Mouse (Mus musculus) frontal cortex, postnatal 14 days (tissue): ENCODE measurements at regions not wholly inside any gene's neighbourhood (a gene's known extent, or its start where the extent isn't known, plus 50 kb on each side); places are given as distances from the start of the nearest gene placed in this dataset.

Source experiments
- DNase-seq, 2 experiments: peaks; one replicate each; pipeline ENCODE4 v3.0.0; 2022; ENCODE audit warnings: low spot score in 2 of 2

DNA sequence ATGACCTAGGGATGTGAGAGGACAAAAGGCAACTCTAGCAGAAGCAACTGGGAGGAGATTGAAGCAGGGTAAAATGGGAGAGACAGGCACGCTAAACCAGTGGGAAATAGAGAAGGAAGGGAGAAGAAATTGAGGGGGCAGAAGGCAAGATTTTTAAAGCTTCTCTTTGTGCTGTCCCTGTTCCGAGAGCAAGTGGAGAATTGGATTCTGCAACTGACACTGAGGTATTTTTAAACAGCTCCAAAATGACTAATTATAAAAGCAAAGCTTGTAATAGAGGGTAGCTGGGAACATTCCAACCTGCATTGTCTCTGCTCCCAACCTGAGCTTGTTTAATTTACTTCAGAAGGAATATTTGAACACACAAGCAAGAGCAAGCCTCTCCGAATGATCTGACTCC lies 460.7 kb upstream of the Mgmt start:
- no peak for DNase-seq

DNA sequence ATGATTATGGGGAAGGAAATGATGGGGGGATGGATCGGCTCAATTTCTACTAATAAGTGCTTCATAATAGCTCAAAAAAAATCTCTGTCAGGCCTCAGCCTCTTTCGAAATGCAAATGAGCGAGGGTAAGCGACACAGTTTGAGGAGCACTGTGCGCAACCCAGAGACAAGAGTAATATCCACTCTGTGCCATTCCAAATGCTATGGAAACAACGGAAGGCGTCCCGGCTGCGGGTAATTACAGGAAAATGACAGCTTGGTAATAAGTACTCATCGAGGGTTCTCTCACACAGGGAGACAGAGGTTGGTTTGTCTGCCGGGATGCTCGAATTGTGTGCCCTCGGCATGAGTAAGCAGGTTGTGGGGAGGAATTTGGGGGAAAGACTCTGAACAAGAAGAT lies 459.9 kb upstream of the Mgmt start:
- no peak for DNase-seq

DNA sequence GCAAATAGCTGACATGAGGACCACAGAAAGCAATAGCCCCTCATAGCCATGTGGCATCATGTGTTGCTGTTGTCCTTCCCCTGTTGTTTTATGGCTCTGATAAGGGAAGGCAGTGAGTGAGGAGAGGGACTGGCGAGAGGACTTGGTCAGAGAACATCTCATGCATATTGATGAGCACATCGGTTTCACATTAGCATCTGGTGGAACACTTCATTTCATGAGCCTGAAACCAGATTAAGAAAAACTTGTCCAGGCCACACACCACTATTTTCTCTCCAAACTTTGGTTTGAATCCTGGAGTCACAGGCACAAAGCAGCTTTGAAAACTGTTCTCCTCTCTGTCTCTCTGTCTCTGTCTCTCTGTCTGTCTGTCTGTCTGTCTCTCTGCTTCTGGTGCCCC lies 451.0 kb upstream of the Mgmt start:
- no peak for DNase-seq

DNA sequence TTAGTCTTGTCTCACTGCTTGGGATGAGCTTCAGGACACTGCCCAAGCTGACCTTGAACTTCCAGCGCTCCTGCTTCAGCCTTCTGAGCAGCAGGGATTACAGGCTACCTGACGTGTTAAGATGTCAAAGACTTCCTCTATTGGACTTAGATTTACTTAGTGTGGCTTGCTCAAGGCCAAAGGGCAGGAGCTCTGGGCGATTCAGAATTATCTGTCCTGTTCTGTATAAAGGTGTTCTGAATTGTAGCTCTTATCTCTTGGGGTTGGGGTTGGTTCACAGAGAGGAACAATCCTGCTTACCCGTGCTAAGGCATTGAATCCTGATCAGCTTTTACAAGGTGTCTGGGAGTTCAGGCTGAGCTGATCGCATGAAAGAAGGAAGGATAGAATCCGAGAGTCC lies 449.3 kb upstream of the Mgmt start:
- no peak for DNase-seq

DNA sequence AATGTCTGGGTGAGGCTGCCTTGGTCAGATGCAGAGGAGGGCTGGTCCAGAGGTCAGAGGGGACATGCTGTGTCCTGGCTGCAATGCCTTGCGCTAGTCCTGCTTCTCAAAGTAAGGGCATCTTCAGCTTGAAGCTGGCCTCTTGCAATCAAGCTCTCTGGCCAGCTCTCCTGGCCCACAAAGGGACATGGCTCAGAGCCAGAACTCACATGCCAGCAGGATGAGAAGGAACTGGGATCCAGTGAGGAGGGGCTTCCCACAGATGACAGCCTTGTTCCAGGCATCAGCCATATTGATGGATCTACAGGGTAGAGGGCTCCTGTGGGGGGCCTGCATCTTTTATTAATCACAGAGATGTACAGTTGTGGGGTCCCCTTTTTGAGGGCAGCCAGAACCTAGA lies 445.1 kb upstream of the Mgmt start:
- no peak for DNase-seq

DNA sequence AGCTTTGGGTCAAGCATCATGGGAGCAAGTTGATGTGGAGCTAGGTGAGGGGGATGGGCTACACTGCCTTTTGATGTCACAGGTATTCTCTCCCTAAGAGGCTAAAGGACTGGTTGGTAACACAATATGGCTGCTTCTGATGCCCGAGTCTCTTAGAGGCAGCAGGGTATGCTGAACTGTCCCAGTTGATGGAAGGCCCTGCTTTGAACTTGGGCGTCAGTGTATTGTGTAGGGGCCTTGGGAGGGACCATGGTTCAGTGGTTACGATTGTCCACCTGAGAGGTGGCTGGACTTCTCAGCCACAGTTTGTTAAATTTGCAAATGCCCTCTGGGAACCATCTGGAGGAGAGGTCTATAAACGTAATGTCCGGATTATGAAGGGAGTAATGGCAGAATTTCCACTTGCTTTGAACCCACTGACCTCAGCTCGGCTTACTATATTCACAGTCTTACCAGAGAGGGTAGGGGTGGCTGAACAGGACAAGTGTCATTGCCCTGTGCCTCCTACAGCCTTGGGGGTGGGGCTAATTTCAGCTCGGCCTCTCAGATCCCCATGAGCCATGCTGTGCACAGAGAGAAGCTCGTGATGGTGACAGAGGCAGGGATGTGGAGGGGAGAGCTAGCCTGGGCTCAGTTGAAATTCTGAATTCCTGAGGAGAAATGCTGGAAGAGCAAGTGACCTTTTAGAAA lies 442.6 kb upstream of the Mgmt start:
- DNase-seq: no peak

DNA sequence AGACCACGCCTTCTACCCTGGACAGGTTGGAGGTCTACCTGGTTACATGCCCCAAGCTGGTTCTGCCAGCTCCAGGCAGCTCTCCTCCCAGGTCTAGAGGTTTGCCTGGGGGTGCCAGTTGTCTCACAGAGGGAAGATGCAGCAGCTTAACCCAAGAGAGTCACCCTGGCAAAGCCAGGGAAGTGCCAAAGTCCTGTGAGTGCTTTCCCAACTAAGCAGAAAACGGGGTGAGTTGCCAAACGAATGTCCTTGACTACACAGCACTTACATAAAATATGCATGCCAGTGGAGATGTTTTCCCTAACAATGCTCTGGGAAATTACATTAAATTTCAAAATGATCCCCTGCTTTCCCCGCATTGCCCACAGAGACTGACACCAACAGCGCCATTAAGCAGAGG lies 441.9 kb upstream of the Mgmt start:
- DNase-seq: no peak

DNA sequence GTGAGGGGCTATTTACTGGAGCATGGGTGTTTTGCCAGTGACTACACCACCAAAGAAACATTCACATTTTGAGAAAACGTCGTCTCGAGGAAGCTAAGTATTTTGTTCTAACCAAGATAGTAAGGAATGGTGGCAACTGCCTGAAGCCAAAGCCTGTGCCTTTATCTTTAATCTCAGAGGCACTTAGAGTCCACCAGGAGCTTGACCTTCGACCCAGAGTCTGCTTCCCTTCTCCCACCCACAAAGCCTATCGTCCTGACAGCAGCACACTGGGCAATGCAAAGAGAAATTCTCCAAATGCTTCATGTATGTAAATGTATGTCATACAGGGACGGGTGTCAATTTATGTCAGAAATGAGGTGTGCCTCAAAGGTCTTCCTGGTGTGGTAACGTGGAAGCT lies 437.2 kb upstream of the Mgmt start:
- DNase-seq: no peak

DNA sequence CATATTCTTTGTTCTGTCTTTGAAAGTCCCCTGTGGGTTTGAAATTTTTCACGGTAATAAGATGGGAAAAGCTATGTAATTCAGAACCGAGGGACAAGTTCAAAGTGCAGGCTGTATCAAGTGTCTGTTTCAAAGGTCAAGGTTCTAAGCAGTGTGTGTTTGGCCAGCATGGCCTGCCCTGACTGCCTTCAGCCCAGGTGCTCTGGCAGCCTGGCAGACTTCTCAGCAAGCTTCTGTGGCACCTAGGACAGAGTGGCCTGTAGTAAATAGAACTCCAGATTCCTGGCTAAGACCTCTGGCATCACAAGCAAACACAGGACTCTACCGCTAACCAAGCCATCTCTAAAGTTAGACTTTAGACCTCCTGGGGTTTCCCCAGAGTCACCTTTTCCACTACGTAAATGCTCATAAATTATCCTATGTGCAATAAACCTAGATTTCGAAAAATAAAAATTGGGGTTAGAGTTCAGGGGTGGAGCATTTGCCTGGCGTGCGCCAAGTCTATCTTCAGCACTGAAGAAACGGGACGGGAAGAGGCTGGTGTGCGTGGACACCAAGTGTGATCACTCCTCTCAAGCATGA lies 436.5 kb upstream of the Mgmt start:
- DNase-seq: no peak

DNA sequence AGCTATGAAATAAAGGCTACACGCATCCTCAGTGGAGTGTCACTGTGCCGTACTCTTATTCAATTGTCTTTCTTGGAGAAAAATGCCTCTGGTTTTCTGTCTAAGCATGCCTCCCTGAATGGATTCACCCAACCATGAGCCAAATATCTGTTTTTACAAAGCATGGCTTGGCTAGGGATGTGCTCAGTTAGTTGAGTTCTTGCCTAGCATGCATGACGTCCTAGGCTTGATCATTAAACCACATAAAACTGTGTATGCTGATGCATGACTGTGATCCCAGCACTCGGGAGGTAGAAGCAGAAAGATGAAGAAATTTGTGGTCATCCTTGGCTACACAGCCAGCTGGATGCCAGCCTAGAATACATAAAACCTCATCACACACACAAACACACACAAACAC lies 417.3 kb upstream of the Mgmt start:
- DNase-seq: no peak

DNA sequence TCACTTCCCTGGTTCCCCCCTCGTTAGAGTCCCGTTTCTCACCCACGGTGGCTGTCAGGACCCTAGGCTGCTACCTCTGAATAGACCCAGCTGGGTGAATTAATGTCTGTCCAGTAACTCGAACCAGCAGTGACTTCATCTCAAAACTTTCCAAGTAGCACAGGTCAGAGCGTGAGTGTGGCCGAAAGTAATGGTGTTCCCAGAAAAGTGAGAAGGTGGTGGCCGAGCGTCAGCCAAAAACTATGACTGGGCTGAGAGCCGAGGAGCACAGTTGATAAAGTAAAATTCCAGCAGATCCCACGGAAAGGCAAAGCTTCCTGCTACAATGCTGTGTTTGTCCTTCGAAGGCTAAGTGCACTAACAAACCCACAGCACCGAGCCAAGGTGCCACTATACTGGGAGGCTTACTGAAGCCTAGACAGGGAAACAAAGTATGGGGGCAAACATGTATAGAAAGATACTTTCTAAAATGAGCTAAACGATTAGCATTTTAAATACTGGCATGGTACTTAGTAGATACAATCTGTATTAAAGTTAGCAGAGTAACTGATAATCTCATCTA lies 413.7 kb upstream of the Mgmt start:
- no peak for DNase-seq

DNA sequence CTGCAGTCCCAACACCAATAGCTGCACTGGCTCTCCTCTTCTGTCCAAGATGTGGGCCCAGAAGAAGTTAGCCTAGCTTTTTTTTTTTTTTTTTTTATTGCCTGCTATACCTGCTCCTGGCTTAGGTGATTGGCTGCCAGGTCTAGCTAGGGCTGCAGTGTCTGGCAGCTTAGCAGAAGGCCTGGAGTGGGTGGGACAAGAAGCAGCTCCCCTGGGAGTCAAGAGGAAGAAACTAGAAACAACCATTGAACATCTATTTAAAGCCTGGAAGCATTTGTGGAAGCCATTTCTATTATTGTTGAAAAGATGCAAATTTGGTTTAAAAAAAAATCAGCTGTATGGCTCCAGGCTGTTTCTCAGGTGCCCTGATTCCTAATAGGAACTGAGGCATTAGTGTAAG lies 411.2 kb upstream of the Mgmt start:
- DNase-seq: no peak

DNA sequence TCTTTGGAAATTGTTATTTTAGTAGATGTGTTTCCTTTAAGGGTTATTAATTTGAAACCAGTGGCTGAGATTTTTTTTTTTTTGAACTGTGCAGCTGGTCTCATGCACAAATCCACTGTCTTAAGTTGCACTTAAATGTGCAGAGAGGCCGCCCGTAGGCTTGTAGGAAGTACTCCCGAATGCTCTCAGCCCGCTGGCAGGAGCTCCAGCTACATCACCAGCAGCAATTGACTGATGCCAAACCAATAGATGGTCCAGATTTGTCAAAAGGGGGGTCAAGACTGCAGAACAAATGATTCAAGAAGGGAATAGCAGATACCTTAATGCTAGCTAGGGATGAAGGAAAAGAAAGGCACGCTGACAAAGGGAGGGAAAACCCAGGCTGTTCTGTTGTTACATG lies 406.9 kb upstream of the Mgmt start:
- DNase-seq: no peak

DNA sequence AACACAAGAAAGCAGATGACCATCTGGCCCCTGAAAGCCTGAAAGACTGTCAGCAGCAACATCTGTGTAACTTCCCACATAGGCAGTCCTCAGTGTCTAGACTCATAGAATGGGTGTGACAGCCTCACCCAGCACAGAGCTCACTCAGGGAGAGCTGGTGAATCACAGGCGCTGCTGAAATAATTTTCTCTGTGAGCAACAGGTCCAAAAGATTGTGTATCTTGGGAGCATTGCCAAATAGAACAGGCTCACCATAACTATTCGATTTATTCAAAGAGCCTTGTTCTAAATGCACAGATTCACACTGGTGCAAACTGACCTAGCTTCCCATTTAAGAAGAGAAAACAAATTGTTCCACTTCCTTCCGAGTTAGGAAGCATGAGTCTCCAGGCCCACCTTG lies 399.6 kb upstream of the Mgmt start:
- DNase-seq: no peak

DNA sequence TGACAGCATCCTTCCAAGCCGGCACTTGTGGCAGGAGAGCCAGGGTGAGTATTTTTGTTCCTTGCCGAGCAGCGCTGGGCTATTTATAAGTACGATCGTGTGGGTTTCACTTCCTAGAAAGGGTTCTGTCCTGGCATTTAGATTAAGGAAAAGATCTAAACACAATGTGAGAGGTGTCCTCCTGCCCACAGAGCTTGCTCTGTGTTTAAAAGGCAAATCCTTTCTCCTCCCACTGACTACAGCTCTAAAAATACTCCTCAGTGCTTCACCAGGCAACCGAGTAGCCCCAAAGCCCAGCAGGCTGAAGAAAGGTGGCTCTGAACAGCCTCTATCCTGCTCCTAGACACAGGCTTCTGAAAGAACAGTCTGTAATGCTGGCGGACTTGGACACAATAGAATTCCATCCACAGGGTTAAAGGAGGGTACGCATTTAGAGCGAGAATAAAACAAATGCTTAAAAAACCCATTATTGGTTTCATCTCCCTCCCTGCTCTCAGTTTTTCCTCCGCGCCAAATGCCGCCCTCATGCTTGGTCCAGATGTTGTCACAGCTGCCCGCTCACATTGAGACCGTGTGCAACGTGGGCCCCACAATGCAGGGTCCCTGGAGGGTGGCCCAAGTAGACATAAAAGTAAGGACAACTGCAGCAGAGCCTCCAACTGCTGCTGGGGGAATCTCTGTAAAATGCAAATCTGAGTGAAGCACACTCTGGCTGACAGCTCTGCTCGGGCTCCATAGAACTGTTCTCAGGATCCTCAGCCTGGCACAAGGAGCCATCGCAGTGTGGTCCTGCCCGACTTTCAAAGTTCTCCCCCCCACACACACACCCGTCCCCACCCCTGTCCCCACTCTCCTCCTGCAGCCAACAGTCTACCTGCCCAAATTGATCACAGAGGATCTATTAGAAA lies 397.8 kb upstream of the Mgmt start:
- DNase-seq: peak in 1 of 2 experiments; percentile 9

DNA sequence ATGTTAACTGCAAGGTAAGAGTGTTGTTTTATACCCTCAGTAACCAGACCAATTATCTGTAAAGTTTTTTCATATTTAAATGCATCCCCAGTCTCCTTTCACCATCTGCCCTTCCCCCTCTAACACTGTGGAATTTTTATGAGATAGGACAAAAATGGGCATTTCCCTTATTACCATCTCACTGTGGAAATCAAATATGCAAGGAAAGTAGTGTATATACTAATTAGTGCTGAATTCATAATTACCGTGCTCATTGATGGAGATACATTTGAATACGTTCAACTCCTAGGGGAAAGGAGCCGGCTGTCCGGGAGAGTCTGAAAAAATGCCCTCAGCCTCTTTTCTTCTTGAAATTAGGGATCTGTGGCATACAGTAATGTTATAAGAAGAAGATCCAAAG lies 394.4 kb upstream of the Mgmt start:
- DNase-seq: no peak

DNA sequence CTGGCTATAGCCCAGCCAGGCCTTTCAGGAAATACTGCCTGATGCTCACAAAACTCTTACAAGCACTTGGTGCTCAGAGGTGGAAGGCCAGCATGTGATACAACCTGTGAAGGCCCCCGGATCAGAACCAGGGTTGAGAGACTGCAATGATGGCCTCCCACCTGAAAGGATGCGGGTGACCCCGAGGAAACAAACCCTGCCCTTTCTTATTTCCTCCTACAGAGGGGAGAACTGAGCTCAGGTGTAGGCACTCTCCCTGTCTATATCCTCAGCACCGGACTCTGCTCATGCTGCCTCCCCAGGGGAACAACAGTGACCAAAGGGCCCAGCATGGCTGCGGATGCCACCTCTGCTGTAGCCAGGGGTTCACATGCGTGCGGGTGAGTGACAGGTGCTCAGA lies 393.3 kb upstream of the Mgmt start:
- DNase-seq: no peak

DNA sequence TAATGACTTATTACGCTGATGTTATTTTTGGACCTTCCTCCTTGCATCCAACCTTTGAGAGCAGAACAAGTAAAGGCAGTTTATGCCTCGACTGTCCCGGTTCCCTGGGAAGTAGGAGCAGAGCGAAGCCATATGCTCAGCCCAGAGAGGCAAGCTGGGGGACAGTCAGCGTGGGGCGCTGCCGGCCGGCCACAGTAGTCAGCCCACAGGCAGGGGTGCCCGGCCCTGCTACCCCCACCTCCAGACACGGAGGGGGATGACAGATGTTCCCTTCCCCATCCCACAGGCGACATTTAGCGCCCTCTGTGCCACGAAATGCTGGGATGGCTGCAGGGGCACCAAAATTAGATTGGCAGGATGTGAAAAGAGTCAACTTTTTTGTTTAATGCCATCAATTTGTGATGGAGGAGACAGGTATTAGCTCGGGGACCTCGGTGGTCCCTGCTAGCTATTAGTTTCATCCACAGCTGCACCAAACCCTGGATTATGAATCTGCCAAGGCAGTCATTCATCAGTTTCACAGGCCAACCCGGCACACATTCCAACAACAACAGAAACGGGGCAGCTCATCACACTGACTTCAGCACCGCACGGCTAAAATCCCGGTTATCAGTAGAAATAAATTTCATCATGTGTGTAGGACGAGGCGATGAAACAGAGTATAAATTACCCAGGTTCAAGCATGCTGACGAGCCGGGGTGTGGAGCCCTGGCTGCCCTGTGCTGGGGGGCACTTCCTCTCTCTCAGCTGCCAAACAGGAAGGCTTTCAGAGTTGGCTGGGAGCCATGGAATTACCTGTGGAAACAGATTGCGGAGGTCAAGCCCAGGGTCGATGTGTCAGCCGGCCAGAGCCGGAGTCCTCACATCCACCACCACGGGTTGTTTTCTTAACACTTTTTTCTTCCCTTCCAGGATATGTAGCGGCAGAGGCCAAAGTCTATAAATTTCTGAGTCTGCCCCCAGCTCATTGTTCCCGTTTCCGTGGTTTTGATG lies 392.3 kb upstream of the Mgmt start:
- DNase-seq: no peak

DNA sequence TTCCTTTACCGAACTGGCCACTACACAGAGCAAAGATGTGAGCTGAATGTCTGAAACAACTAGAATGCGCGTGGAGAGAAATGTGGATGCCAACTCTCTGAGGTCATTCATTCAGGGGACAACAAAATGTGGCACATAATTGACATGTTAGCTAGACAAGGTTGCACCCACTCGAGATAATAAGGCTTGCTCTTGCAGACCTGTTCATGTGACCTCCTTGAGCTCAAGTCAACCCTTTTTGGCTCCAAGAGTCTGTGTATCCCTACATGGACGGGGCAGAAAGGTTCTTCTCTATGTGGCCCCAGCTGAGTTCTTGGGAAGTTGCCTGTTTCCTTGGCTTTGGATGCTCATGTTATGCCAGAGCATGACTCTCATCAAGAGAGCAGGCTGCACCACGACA lies 383.0 kb upstream of the Mgmt start:
- DNase-seq: no peak

DNA sequence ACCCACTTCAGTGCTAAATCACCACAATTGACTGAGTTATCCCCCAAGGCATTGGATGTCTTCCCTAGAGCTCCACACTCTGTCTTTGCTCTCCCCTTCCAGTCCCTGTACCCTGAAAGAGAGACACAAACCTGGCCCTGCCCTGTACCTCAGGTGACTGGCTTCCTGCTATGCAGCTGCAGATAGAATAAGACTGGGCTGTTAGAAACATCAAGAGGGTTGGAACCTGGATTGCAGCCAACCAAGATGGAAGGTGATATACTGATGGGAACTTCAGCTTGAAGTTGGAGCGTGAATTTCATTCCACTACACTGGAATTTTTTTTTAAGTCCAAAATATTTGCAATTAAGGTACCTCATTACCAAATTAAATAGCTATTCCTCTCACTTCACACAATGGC lies 379.0 kb upstream of the Mgmt start:
- no peak for DNase-seq

DNA sequence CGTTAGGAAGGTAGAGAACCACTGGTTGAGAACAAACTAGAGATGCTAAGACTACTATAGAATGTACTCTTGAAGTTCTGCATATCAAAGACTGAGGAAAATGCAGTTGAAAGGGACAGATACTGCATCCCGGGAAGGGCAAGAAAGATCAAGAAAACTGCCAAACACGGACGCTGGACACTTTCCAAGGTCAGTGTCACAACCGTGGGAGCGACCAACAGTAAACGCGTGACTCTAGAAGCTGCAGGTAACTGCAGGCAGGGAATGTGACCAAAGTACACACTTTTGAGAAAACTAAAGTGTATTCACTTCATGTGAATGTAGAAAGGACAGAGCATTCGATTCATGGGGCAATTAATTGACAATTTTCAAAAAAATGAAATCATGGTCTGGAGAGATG lies 368.6 kb upstream of the Mgmt start:
- DNase-seq: no peak
